Mouse (Mus musculus) liver, embryonic 15.5 days (tissue): ENCODE results near the gene Gm28048. TPM values are rescaled to one million over a fixed set of nuclear protein-coding genes. Genes with fewer than 3 reads are reported as not detected.
A peak's percentile ranks its signal among the peaks of the same experiment; 100 is the strongest.

ENCODE experiments used
- ATAC-seq: fragments of 200-750 bp; cut with Nextera tagmentation; 2 replicates; pipeline ENCODE4 v1.8.0; 2017; ENCODE audit warnings: moderate number of reproducible peaks, mild to moderate bottlenecking, moderate library complexity; ENCODE audit not compliant: insufficient read depth
- H3K27ac ChIP-seq: fragments of 300-500 bp; sonication (generic); replicated peaks from 2 replicates; pipeline ENCODE4 v1.5.1; 2015; ENCODE audit warnings: mild to moderate bottlenecking, inconsistent platforms
- H3K27me3 ChIP-seq: fragments of 300-500 bp; sonication (generic); 2 replicates; pipeline ENCODE4 v1.6.1; 2015; ENCODE audit warnings: mild to moderate bottlenecking, inconsistent platforms
- H3K36me3 ChIP-seq: fragments of 300-500 bp; sonication (generic); replicated peaks from 2 replicates; pipeline ENCODE4 v1.6.1; 2015; ENCODE audit warnings: moderate library complexity, mild to moderate bottlenecking, inconsistent platforms
- H3K4me1 ChIP-seq: fragments of 300-500 bp; sonication (generic); replicated peaks from 2 replicates; pipeline ENCODE4 v1.6.1; 2015; ENCODE audit warnings: inconsistent platforms
- H3K4me2 ChIP-seq: fragments of 300-500 bp; sonication (generic); 2 replicates; pipeline ENCODE4 v1.6.1; 2015; ENCODE audit warnings: moderate library complexity, mild to moderate bottlenecking, inconsistent platforms
- H3K4me3 ChIP-seq: fragments of 300-500 bp; sonication (generic); replicated peaks from 2 replicates; pipeline ENCODE4 v1.5.1; 2015; ENCODE audit warnings: mild to moderate bottlenecking, inconsistent platforms
- H3K9ac ChIP-seq: fragments of 300-500 bp; sonication (generic); 2 replicates; pipeline ENCODE4 v1.6.1; 2015; ENCODE audit warnings: moderate library complexity, mild to moderate bottlenecking, inconsistent platforms
- H3K9me3 ChIP-seq: fragments of 300-500 bp; sonication (generic); replicated peaks from 2 replicates; pipeline ENCODE4 v1.6.1; 2016; ENCODE audit warnings: inconsistent platforms
- WGBS: fragments of 180-500 bp; shearing (Covaris S2); methylation state at CpG from one replicate; pipeline ENCODE4 v1.1.7; 2015; ENCODE audit warnings: mixed read lengths; ENCODE audit not compliant: insufficient replicate concordance; 5-methylcytosine and 5-hydroxymethylcytosine counted together
- polyA plus RNA-seq: library from polyadenylated mRNA; unstranded; fragments of >200 nt; fragmentation: Nextera tagmentation; extraction: Ambion mirVana; gene quantifications from 2 replicates; pipeline ENCODE4 v1.2.1, GENCODE M21; 2015

Gm28048 gene
- polyA plus RNA-seq, 1 experiment from 2014 or later: 9.2 TPM

GRCm38 (mm10) chr11:22911831-22912230 is 70.1 kb downstream of the Gm28048 start:
- H3K4me1 ChIP-seq: peaks cover 22% of the 10 kb centered on the region
- H3K27me3 ChIP-seq: no peaks in the 10 kb centered on the region
- ATAC-seq: no peak
- H3K27ac ChIP-seq: no peak overlapping the region
- H3K9ac ChIP-seq: no peak overlapping the region
- H3K4me2 ChIP-seq: no peak overlapping the region
- H3K36me3 ChIP-seq: no peaks in the 10 kb centered on the region
- no peak overlapping the region for H3K4me3 ChIP-seq
- no peaks in the 10 kb centered on the region for H3K9me3 ChIP-seq
- WGBS: 67% methylated on average over 7 of the region's 7 CpGs

DNA sequence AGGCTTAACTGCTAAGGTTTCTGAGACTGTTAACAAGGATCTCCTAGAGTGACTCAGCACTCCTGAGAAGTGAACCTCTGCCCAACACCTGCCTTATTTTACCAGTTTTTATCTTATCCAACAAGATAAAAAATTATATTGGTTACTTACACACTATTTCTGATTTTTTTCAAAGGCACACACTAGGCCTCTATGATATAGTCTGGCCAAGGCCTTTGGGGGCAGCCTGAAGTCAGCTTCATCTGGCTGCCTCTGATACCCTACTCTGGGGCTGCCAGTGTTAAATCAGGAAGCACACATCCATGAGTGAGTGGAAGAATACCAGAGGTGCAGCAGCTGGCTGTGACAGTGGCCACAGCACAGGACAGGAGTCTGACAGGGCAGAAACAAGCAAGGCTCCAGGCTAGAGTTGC is 75.4 kb downstream of the Gm28048 start:
- Histone ChIP-seq H3K27me3 (no peaks in the 10 kb centered on the region), H3K9ac (no peak overlapping the region), H3K4me3 (no peak overlapping the region), H3K4me1 (peaks cover 5% of the 10 kb centered on the region; the same call in 1 of the 2 replicates), H3K4me2 (no peak overlapping the region), H3K27ac (no peak overlapping the region), H3K36me3 (no peaks in the 10 kb centered on the region), H3K9me3 (no peaks in the 10 kb centered on the region)
- ATAC-seq: no peak

GRCm38 (mm10) chr11:22902923-22903322 is 79.0 kb downstream of the Gm28048 start:
- Histone ChIP-seq H3K4me3 (no peak overlapping the region), H3K4me2 (no peak overlapping the region), H3K9me3 (no peaks in the 10 kb centered on the region), H3K36me3 (no peaks in the 10 kb centered on the region), H3K9ac (no peak overlapping the region), H3K4me1 (peaks cover 11% of the 10 kb centered on the region; the same call in 1 of the 2 replicates), H3K27me3 (no peaks in the 10 kb centered on the region), H3K27ac (no peak overlapping the region)
- ATAC-seq: no peak
- 53% methylated on average over 2 of the region's 2 CpGs for WGBS

GRCm38 (mm10) chr11:22900041-22900440 is 81.8 kb downstream of the Gm28048 start:
- Histone ChIP-seq H3K9ac (no peak overlapping the region), H3K4me2 (no peak overlapping the region), H3K4me1 (peaks cover 6% of the 10 kb centered on the region; the same call in 1 of the 2 replicates), H3K4me3 (no peak overlapping the region), H3K27ac (no peak overlapping the region), H3K36me3 (no peaks in the 10 kb centered on the region), H3K9me3 (no peaks in the 10 kb centered on the region), H3K27me3 (no peaks in the 10 kb centered on the region)
- no peak for ATAC-seq
- 30% methylated on average over 3 of the region's 3 CpGs for WGBS

- Histone ChIP-seq H3K9ac (no peak overlapping the region), H3K27me3 (no peaks in the 10 kb centered on the region), H3K4me3 (no peak overlapping the region), H3K9me3 (no peaks in the 10 kb centered on the region), H3K4me2 (no peak overlapping the region), H3K4me1 (peaks cover 8% of the 10 kb centered on the region; the same call in 1 of the 2 replicates), H3K27ac (no peak overlapping the region), H3K36me3 (no peaks in the 10 kb centered on the region)
- no peak for ATAC-seq
- 63% methylated on average over 4 of the region's 4 CpGs for WGBS
Measured at GRCm38 (mm10) chr11:22897642-22898041, 84.2 kb downstream of the Gm28048 start.

DNA sequence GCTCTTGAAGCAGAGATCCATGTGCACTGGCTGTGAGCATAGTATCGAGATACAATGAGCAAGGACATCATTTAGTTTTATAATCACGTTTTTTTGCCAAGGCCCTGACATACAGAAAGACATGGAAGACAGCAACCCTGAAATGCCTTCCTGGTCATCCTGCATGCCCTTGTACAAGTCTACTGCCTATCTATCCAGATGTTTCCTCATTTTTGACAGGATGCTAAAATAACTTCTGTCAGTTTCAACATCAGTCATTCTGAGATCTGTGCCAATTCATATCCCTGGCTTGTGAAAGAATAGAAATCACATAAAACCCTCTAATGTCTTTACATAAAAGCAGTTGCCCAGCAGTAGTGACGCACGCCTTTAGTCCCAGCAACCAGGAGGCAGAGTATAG is 84.8 kb downstream of the Gm28048 start:
- Histone ChIP-seq H3K9me3 (no peaks in the 10 kb centered on the region), H3K4me2 (no peak overlapping the region), H3K4me1 (peaks cover 13% of the 10 kb centered on the region), H3K27ac (no peak overlapping the region), H3K27me3 (no peaks in the 10 kb centered on the region), H3K9ac (no peak overlapping the region), H3K36me3 (no peaks in the 10 kb centered on the region), H3K4me3 (no peak overlapping the region)
- 64% methylated on average over 4 of the region's 4 CpGs for WGBS
- ATAC-seq: no peak

DNA sequence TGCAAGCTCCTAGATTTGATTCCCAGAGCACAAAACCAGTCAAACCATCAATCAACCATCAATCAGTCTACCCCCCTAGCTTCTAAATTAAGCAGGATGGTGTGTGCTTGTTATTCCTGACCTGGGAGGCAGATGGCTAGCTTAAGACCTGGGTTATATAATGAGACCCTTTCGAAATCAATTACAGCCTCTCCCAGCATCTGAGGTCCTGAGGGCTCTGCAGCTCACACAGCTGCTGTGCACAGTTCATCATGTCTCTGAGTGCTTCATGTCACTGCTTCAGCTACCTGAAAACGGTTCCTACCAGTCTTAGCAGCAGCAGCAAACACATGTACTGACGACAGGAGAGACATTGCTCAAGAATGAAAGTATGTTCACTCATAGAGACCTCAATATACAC is 88.8 kb downstream of the Gm28048 start:
- WGBS: 57% methylated on average over 3 of the region's 3 CpGs
- Histone ChIP-seq H3K9ac (no peak overlapping the region), H3K27ac (no peak overlapping the region), H3K9me3 (no peaks in the 10 kb centered on the region), H3K4me2 (no peak overlapping the region), H3K27me3 (0 out of 2 replicates have a peak, but pooled peaks cover 3% of the 10 kb centered on the region), H3K36me3 (no peaks in the 10 kb centered on the region), H3K4me1 (peaks cover 8% of the 10 kb centered on the region), H3K4me3 (no peak overlapping the region)
- ATAC-seq: no peak

GRCm38 (mm10) chr11:22892466-22892865 is 89.4 kb downstream of the Gm28048 start:
- H3K4me1 ChIP-seq: peaks cover 8% of the 10 kb centered on the region
- no peak overlapping the region for H3K4me2 ChIP-seq
- no peaks in the 10 kb centered on the region for H3K36me3 ChIP-seq
- no peaks in the 10 kb centered on the region for H3K9me3 ChIP-seq
- no peak overlapping the region for H3K9ac ChIP-seq
- ATAC-seq: no peak
- H3K4me3 ChIP-seq: no peak overlapping the region
- H3K27me3 ChIP-seq: 0 out of 2 replicates have a peak, but pooled peaks cover 3% of the 10 kb centered on the region
- no peak overlapping the region for H3K27ac ChIP-seq
- 68% methylated on average over 6 of the region's 6 CpGs for WGBS

- no peak overlapping the region for H3K27ac ChIP-seq
- no peaks in the 10 kb centered on the region for H3K36me3 ChIP-seq
- no peaks in the 10 kb centered on the region for H3K9me3 ChIP-seq
- 0 out of 2 replicates have a peak overlapping the region, but pooled peaks have one; percentile 3 for H3K4me2 ChIP-seq
- 62% methylated on average over 7 of the region's 7 CpGs for WGBS
- no peak overlapping the region for H3K9ac ChIP-seq
- H3K4me3 ChIP-seq: no peak overlapping the region
- ATAC-seq: peak; percentile 15; the same call in 1 of the 2 replicates
- 0 out of 2 replicates have a peak, but pooled peaks cover 3% of the 10 kb centered on the region for H3K27me3 ChIP-seq
- peaks cover 8% of the 10 kb centered on the region for H3K4me1 ChIP-seq
Measured at GRCm38 (mm10) chr11:22891876-22892275, 90.0 kb downstream of the Gm28048 start.

- H3K9ac ChIP-seq: no peak overlapping the region
- no peak overlapping the region for H3K27ac ChIP-seq
- ATAC-seq: no peak
- 0 out of 2 replicates have a peak overlapping the region, but pooled peaks have one; percentile 3 for H3K4me2 ChIP-seq
- 30% methylated on average over 9 of the region's 9 CpGs for WGBS
- no peaks in the 10 kb centered on the region for H3K36me3 ChIP-seq
- 0 out of 2 replicates have a peak, but pooled peaks cover 3% of the 10 kb centered on the region for H3K27me3 ChIP-seq
- H3K9me3 ChIP-seq: no peaks in the 10 kb centered on the region
- peaks cover 8% of the 10 kb centered on the region for H3K4me1 ChIP-seq
- H3K4me3 ChIP-seq: no peak overlapping the region
Measured at GRCm38 (mm10) chr11:22891242-22891641, 90.6 kb downstream of the Gm28048 start.

DNA sequence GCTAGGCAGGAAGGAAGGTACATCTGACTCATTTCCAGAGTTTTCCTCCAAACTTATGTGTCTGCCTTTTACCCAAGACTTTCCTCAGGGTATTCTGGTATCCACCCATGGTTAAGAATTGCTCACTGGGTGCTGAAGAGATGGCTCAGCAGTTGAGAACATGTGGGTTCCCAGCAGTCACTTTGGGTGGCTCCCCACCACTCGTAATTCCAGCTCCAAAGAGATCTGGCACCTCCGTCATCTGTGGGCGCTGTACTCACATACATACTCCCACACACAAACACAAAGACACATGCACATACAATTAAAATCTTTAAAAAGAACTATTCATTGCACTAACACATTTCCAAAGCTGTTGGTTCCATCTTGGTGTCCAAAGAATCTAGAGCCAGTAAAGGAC is 92.7 kb downstream of the Gm28048 start:
- ATAC-seq: no peak
- no peak overlapping the region for H3K4me2 ChIP-seq
- WGBS: 73% methylated on average over 3 of the region's 3 CpGs
- H3K9me3 ChIP-seq: no peaks in the 10 kb centered on the region
- H3K36me3 ChIP-seq: no peaks in the 10 kb centered on the region
- no peak overlapping the region for H3K9ac ChIP-seq
- 0 out of 2 replicates have a peak, but pooled peaks cover 3% of the 10 kb centered on the region for H3K27me3 ChIP-seq
- H3K4me3 ChIP-seq: no peak overlapping the region
- no peak overlapping the region for H3K27ac ChIP-seq
- H3K4me1 ChIP-seq: peaks cover 8% of the 10 kb centered on the region

GRCm38 (mm10) chr11:22886991-22887390 is 94.9 kb downstream of the Gm28048 start:
- H3K27me3 ChIP-seq: 0 out of 2 replicates have a peak, but pooled peaks cover 3% of the 10 kb centered on the region
- WGBS: 83% methylated on average over 4 of the region's 4 CpGs
- H3K4me2 ChIP-seq: no peak overlapping the region
- no peaks in the 10 kb centered on the region; the same call in 1 of the 2 replicates for H3K4me1 ChIP-seq
- H3K9me3 ChIP-seq: no peaks in the 10 kb centered on the region
- no peak overlapping the region for H3K4me3 ChIP-seq
- H3K36me3 ChIP-seq: no peaks in the 10 kb centered on the region
- no peak overlapping the region for H3K9ac ChIP-seq
- no peak for ATAC-seq
- H3K27ac ChIP-seq: no peak overlapping the region
